Mouse (Mus musculus) hindbrain, embryonic 16.5 days (tissue): ENCODE data around the gene Vps72. TPM values are rescaled to one million over a fixed set of nuclear protein-coding genes. Genes with fewer than 3 reads are reported as not detected.
"Not testable (repeated sequence)": the region's sequence is repeated elsewhere in the genome, so short reads cannot be mapped to it uniquely, and the experiment has no call there.

ENCODE experiments used
- ATAC-seq: fragments of 200-750 bp; cut with Nextera tagmentation; 2 replicates; pipeline ENCODE4 v1.8.0; 2017; ENCODE audit warnings: moderate TSS enrichment, moderate library complexity
- H3K27ac ChIP-seq: fragments of 300-500 bp; sonication (generic); 2 replicates; pipeline ENCODE4 v1.5.1; 2014; ENCODE audit warnings: low read depth, mild to moderate bottlenecking, control low read depth, low read length, moderate library complexity
- H3K27me3 ChIP-seq: fragments of 300-500 bp; sonication (generic); replicated peaks from 2 replicates; pipeline ENCODE4 v1.6.1; 2014; ENCODE audit warnings: low read length; ENCODE audit not compliant: control insufficient read depth, insufficient read depth
- H3K36me3 ChIP-seq: fragments of 300-500 bp; sonication (generic); 2 replicates; pipeline ENCODE4 v1.6.1; 2014; ENCODE audit warnings: mild to moderate bottlenecking, low read length, moderate library complexity, mixed read lengths; ENCODE audit not compliant: control insufficient read depth, insufficient read depth
- H3K4me1 ChIP-seq: fragments of 300-500 bp; sonication (generic); 2 replicates; pipeline ENCODE4 v1.6.1; 2014; ENCODE audit warnings: low read depth, low read length; ENCODE audit not compliant: control insufficient read depth, insufficient read depth
- H3K4me2 ChIP-seq: fragments of 300-500 bp; sonication (generic); 2 replicates; pipeline ENCODE4 v1.6.1; 2014; ENCODE audit warnings: mild to moderate bottlenecking, low read length, control low read depth, moderate library complexity
- H3K4me3 ChIP-seq: fragments of 300-500 bp; sonication (generic); 2 replicates; pipeline ENCODE4 v1.5.1; 2014; ENCODE audit warnings: mild to moderate bottlenecking, low read length, control low read depth, moderate library complexity
- H3K9ac ChIP-seq: fragments of 300-500 bp; sonication (generic); 2 replicates; pipeline ENCODE4 v1.6.1; 2014; ENCODE audit warnings: low read depth, mild to moderate bottlenecking, control low read depth, low read length, moderate library complexity
- H3K9me3 ChIP-seq: fragments of 300-500 bp; sonication (generic); 2 replicates; pipeline ENCODE4 v1.6.1; 2014; ENCODE audit warnings: mild to moderate bottlenecking, low read length, moderate library complexity; ENCODE audit not compliant: control insufficient read depth
- WGBS: fragments of 180-500 bp; shearing (Covaris S2); extraction: QIAGEN DNeasy Blood & Tissue Kit; methylation state at CpG from one replicate; pipeline ENCODE4 v1.1.7; 2014; 5-methylcytosine and 5-hydroxymethylcytosine counted together
- polyA plus RNA-seq: library from polyadenylated mRNA; unstranded; fragments of >200 nt; fragmentation: Nextera tagmentation; extraction: Ambion mirVana; gene quantifications from 2 replicates; pipeline ENCODE4 v1.2.1, GENCODE M21; 2015

Vps72 gene
- polyA plus RNA-seq, 1 experiment from 2014 or later = 142 TPM

- Histone ChIP-seq H3K4me3 (peak overlapping the region; percentile 79), H3K9ac (peak overlapping the region; percentile 83), H3K9me3 (no peaks in the 10 kb centered on the region), H3K27me3 (no peaks in the 10 kb centered on the region), H3K4me2 (peak overlapping the region; percentile 70), H3K36me3 (no peaks in the 10 kb centered on the region; the same call in 1 of the 2 replicates), H3K4me1 (peaks cover 8% of the 10 kb centered on the region), H3K27ac (peak overlapping the region; percentile 78)
- WGBS = under 1% methylated on average over 16 of the region's 16 CpGs
- ATAC-seq = no peak; the same call in 1 of the 2 replicates
These were observed 5.1 kb upstream of the Vps72 start for GRCm38 (mm10) chr3:95105586-95106337.

GRCm38 (mm10) chr3:95106338-95107117, 4.3 kb upstream of the Vps72 start, which contains the start of gene Pip5k1a:
TSS of gene Pip5k1a (minus strand) at chr3:95106930.
- Histone ChIP-seq H3K9me3 (no peaks in the 10 kb centered on the region), H3K9ac (peak within 1 kb of the TSS; percentile 83), H3K27me3 (no peaks in the 10 kb centered on the region), H3K4me2 (peak within 1 kb of the TSS; percentile 70), H3K4me1 (peaks cover 8% of the 10 kb centered on the region), H3K36me3 (no peaks in the 10 kb centered on the region; the same call in 1 of the 2 replicates), H3K27ac (peak within 1 kb of the TSS; percentile 78), H3K4me3 (peak within 1 kb of the TSS; percentile 79)
- ATAC-seq = peak; percentile 92
- WGBS = under 1% methylated on average over 51 of the region's 51 CpGs

GRCm38 (mm10) chr3:95107308-95107707, 3.5 kb upstream of the Vps72 start:
- H3K27ac ChIP-seq, H3K9me3 ChIP-seq, H3K9ac ChIP-seq, ATAC-seq, H3K27me3 ChIP-seq, H3K36me3 ChIP-seq: not testable (repeated sequence)
- H3K4me2 ChIP-seq = peak overlapping the region; percentile 64
- peaks cover 12% of the 10 kb centered on the region for H3K4me1 ChIP-seq
- H3K4me3 ChIP-seq = peak overlapping the region; percentile 79

- Histone ChIP-seq H3K36me3 (no peaks in the 10 kb centered on the region; the same call in 1 of the 2 replicates), H3K27me3 (no peaks in the 10 kb centered on the region), H3K4me2 (no peak overlapping the region), H3K9ac (no peak overlapping the region), H3K9me3 (no peaks in the 10 kb centered on the region), H3K27ac (no peak overlapping the region), H3K4me3 (no peak overlapping the region), H3K4me1 (peaks cover 16% of the 10 kb centered on the region)
- 71% methylated on average over 2 of the region's 2 CpGs for WGBS
- ATAC-seq = no peak
These were observed 2.9 kb upstream of the Vps72 start for GRCm38 (mm10) chr3:95107898-95108297.

- Histone ChIP-seq H3K9ac (no peak overlapping the region), H3K9me3 (no peaks in the 10 kb centered on the region), H3K4me3 (no peak overlapping the region), H3K27ac (no peak overlapping the region), H3K4me2 (peak overlapping the region; percentile 39), H3K4me1 (peaks cover 8% of the 10 kb centered on the region), H3K36me3 (peaks cover 5% of the 10 kb centered on the region), H3K27me3 (no peaks in the 10 kb centered on the region)
- 72% methylated on average over 1 of the region's 1 CpGs for WGBS
- ATAC-seq = no peak
These were observed 1.9 kb downstream of the Vps72 start for GRCm38 (mm10) chr3:95112760-95113159.

GRCm38 (mm10) chr3:95117751-95118150, 6.9 kb downstream of the Vps72 start:
- Histone ChIP-seq H3K4me1 (no peaks in the 10 kb centered on the region; the same call in 1 of the 2 replicates), H3K4me2 (no peak overlapping the region), H3K36me3 (peaks cover 33% of the 10 kb centered on the region), H3K9ac (no peak overlapping the region), H3K9me3 (no peaks in the 10 kb centered on the region), H3K27ac (no peak overlapping the region), H3K27me3 (no peaks in the 10 kb centered on the region), H3K4me3 (no peak overlapping the region)
- WGBS = 98% methylated on average over 2 of the region's 2 CpGs
- no peak for ATAC-seq

GRCm38 (mm10) chr3:95121580-95121979, 10.8 kb downstream of the Vps72 start:
- H3K27ac ChIP-seq = no peak overlapping the region

GRCm38 (mm10) chr3:95124246-95124645, 13.4 kb downstream of the Vps72 start, which contains the start of gene Tmod4:
TSS of gene Tmod4 (plus strand) at chr3:95124476.
- Histone ChIP-seq H3K27me3 (no peaks in the 10 kb centered on the region), H3K4me1 (peaks cover under 1% of the 10 kb centered on the region; the same call in 1 of the 2 replicates), H3K9ac (no peak within 1 kb of the TSS), H3K9me3 (no peaks in the 10 kb centered on the region), H3K27ac (no peak within 1 kb of the TSS), H3K4me2 (no peak within 1 kb of the TSS), H3K4me3 (no peak within 1 kb of the TSS), H3K36me3 (peaks cover 27% of the 10 kb centered on the region)
- 54% methylated on average over 6 of the region's 6 CpGs for WGBS
- ATAC-seq = peak; percentile 38; the same call in 1 of the 2 replicates

More at GRCm38 (mm10) chr3:95121580-95121979, 10.8 kb downstream of the Vps72 start:
- ATAC-seq = no peak
- no peak overlapping the region for H3K4me3 ChIP-seq
- H3K4me1 ChIP-seq = no peaks in the 10 kb centered on the region; the same call in 1 of the 2 replicates
- no peak overlapping the region for H3K4me2 ChIP-seq
- H3K9ac ChIP-seq = no peak overlapping the region
- no peaks in the 10 kb centered on the region for H3K9me3 ChIP-seq
- WGBS = 83% methylated on average over 6 of the region's 6 CpGs
- H3K36me3 ChIP-seq = peaks cover 31% of the 10 kb centered on the region
- H3K27me3 ChIP-seq = no peaks in the 10 kb centered on the region

- 0 out of 2 replicates have a peak, but pooled peaks have one; percentile 18 for ATAC-seq
- Histone ChIP-seq H3K27me3 (no peaks in the 10 kb centered on the region), H3K27ac (no peak overlapping the region), H3K4me1 (peaks cover 2% of the 10 kb centered on the region; the same call in 1 of the 2 replicates), H3K9ac (no peak overlapping the region), H3K4me3 (no peak overlapping the region), H3K9me3 (no peaks in the 10 kb centered on the region), H3K4me2 (no peak overlapping the region), H3K36me3 (peaks cover 25% of the 10 kb centered on the region)
- 28% methylated on average over 5 of the region's 5 CpGs for WGBS
These were observed 14.2 kb downstream of the Vps72 start for GRCm38 (mm10) chr3:95124972-95125371.
